22 mouse cellular contexts compared by ENCODE assay signal in genomic region chr3:121939658-121940057, GRCm38 (mm10). TPM values are rescaled to one million over a fixed set of nuclear protein-coding genes. Genes with fewer than 3 reads are reported as not detected.
DNase-seq lines count a peak whose midpoint lies in the region; ATAC-seq and TF ChIP-seq lines count a peak whose summit lies in the region.
"Had no signal": no experiment of that assay in that cellular context is flagged by ENCODE, and none has a peak within 500 bp of the region (broad histone marks: within the 10 kb centered on the region; RNA-seq: fewer than 3 reads in every experiment).

No protein-coding gene starts in this region.

- H3K4me1 ChIP-seq in intestine, embryonic 14.5 days (replicated peaks; ENCODE audit: control insufficient read depth, insufficient read depth, low read length): no peaks in the 10 kb centered on the region
- no peaks in the 10 kb centered on the region for H3K4me1 ChIP-seq in intestine, embryonic 15.5 days (replicated peaks)
- peaks cover 0 to 8% of the 10 kb centered on the region in 2 experiments; a peak in 3 of 4 replicates for H3K4me1 ChIP-seq in liver, embryonic 14.5 days (replicated peaks; ENCODE audit: control insufficient read depth in 2 of 2, insufficient read depth in 2 of 2, low read length in 1 of 2)
- H3K4me1 ChIP-seq in liver, postnatal 0 days (ENCODE audit: insufficient read depth): peaks cover 8% of the 10 kb centered on the region; the same call in 1 of the 2 replicates
- H3K4me1 ChIP-seq: embryonic facial prominence, embryonic 13.5 days; forebrain, embryonic 12.5 days; hindbrain, embryonic 13.5 days had no signal

- no peaks in the 10 kb centered on the region for H3K27me3 ChIP-seq in intestine, embryonic 14.5 days (replicated peaks; ENCODE audit: control insufficient read depth, insufficient read depth, low read length)
- no peaks in the 10 kb centered on the region for H3K27me3 ChIP-seq in intestine, embryonic 15.5 days (replicated peaks)
- no peaks in the 10 kb centered on the region for H3K27me3 ChIP-seq in liver, embryonic 14.5 days (ENCODE audit: control insufficient read depth, insufficient read depth, low read length)
- H3K27me3 ChIP-seq in liver, postnatal 0 days (ENCODE audit: insufficient read depth, low read length): no peaks in the 10 kb centered on the region
- H3K27me3 ChIP-seq: embryonic facial prominence, embryonic 13.5 days; forebrain, embryonic 12.5 days; hindbrain, embryonic 13.5 days; Patski had no signal

- no peak for TF ChIP-seq CTCF in liver, embryonic 14.5 days (IDR thresholded peaks at IDR 0.05; ENCODE audit: low read depth)
- no peak for TF ChIP-seq CTCF in liver, postnatal 0 days (IDR thresholded peaks at IDR 0.05; ENCODE audit: low read depth)

- TF ChIP-seq EP300 in liver, embryonic 14.5 days (IDR thresholded peaks at IDR 0.05; ENCODE audit: low read depth): no peak
- no peak for TF ChIP-seq EP300 in liver, postnatal 0 days (IDR thresholded peaks at IDR 0.05; ENCODE audit: low read depth)

- no peak overlapping the region for H3K4me2 ChIP-seq in intestine, embryonic 14.5 days (ENCODE audit: low read length)
- no peak overlapping the region for H3K4me2 ChIP-seq in intestine, embryonic 15.5 days (replicated peaks)
- 0 out of 2 replicates have a peak overlapping the region, but pooled peaks have one; percentile 6 for H3K4me2 ChIP-seq in liver, embryonic 14.5 days (ENCODE audit: low read depth)
- no peak overlapping the region for H3K4me2 ChIP-seq in liver, postnatal 0 days (ENCODE audit: low read depth, low read length)
- H3K4me2 ChIP-seq: embryonic facial prominence, embryonic 13.5 days; forebrain, embryonic 12.5 days; hindbrain, embryonic 13.5 days had no signal

- 82% methylated on average over 1 of the region's 1 CpGs for WGBS in intestine, embryonic 14.5 days
- WGBS in intestine, embryonic 15.5 days: 59% methylated on average over 1 of the region's 1 CpGs
- WGBS in liver, embryonic 14.5 days (ENCODE audit: insufficient replicate concordance): 56% methylated on average over 1 of the region's 1 CpGs
- WGBS in liver, postnatal 0 days (ENCODE audit: insufficient replicate concordance): 70% methylated on average over 1 of the region's 1 CpGs

- ATAC-seq in intestine, embryonic 14.5 days (replicated peaks; ENCODE audit: low FRiP score, low TSS enrichment, low read depth): no peak
- ATAC-seq in intestine, embryonic 15.5 days: no peak
- ATAC-seq in liver, embryonic 14.5 days (ENCODE audit: insufficient read depth): peak; percentile 41; the same call in 1 of the 2 replicates
- ATAC-seq in liver, postnatal 0 days: no peak
- peak; percentile 49 for ATAC-seq in megakaryocyte-erythroid progenitor cell, adult 5-6 weeks (replicated peaks; ENCODE audit: low FRiP score, low TSS enrichment, poor library complexity, severe bottlenecking)
- ATAC-seq: forebrain, embryonic 16.5 days; hindbrain, postnatal 0 days; intestine, embryonic 16.5 days; Patski had no signal

- H3K36me3 ChIP-seq in intestine, embryonic 14.5 days (ENCODE audit: control insufficient read depth, insufficient read depth, low read length): no peaks in the 10 kb centered on the region
- H3K36me3 ChIP-seq in intestine, embryonic 15.5 days: no peaks in the 10 kb centered on the region
- H3K36me3 ChIP-seq in liver, embryonic 14.5 days (replicated peaks; ENCODE audit: control insufficient read depth, insufficient read depth, low read depth): no peaks in the 10 kb centered on the region
- H3K36me3 ChIP-seq in liver, postnatal 0 days (replicated peaks; ENCODE audit: insufficient read depth, low read length): no peaks in the 10 kb centered on the region
- H3K36me3 ChIP-seq: embryonic facial prominence, embryonic 13.5 days; forebrain, embryonic 12.5 days; G1E; hindbrain, embryonic 13.5 days had no signal

- H3K9me3 ChIP-seq in intestine, embryonic 14.5 days (ENCODE audit: control insufficient read depth, low read length): no peaks in the 10 kb centered on the region
- no peaks in the 10 kb centered on the region for H3K9me3 ChIP-seq in intestine, embryonic 15.5 days
- H3K9me3 ChIP-seq in liver, embryonic 14.5 days (ENCODE audit: control insufficient read depth, low read length): no peaks in the 10 kb centered on the region
- no peaks in the 10 kb centered on the region for H3K9me3 ChIP-seq in liver, postnatal 0 days (ENCODE audit: low read length)
- H3K9me3 ChIP-seq: embryonic facial prominence, embryonic 13.5 days; forebrain, embryonic 12.5 days; G1E; hindbrain, embryonic 13.5 days had no signal

- H3K4me3 ChIP-seq in intestine, embryonic 14.5 days (ENCODE audit: low read depth, low read length): no peak overlapping the region
- no peak overlapping the region for H3K4me3 ChIP-seq in intestine, embryonic 15.5 days (replicated peaks)
- H3K4me3 ChIP-seq in liver, embryonic 14.5 days (ENCODE audit: insufficient read depth in 1 of 2, low read depth in 2 of 2, low read length in 2 of 2): no peak overlapping the region
- H3K4me3 ChIP-seq in liver, postnatal 0 days (ENCODE audit: low read depth, low read length): no peak overlapping the region
- H3K4me3 ChIP-seq: embryonic facial prominence, embryonic 13.5 days; forebrain, embryonic 12.5 days; hindbrain, embryonic 13.5 days had no signal

- DNase-seq in intestine, embryonic 14.5 days (ENCODE audit: low spot score): peak; percentile 38
- DNase-seq in liver, embryonic 14.5 days (ENCODE audit: low read depth in 3 of 3, low spot score in 3 of 3): no peak
- no peak for DNase-seq in liver, postnatal 0 days
- DNase-seq in R1 (ENCODE audit: low read depth, low spot score): peak; percentile 32
- no peak for DNase-seq in left cerebral cortex, postnatal 4 days
- no peak for DNase-seq in thymus, postnatal 10 days (ENCODE audit: low spot score in 2 of 2)
- DNase-seq: adrenal gland, adult 8-10 months; adrenal gland, postnatal 36 days; cerebellum, adult 8-10 months; cerebellum, postnatal 25 days; gastrocnemius, postnatal 10 days; heart, postnatal 10 days had no signal

- intact Hi-C loops in left cerebral cortex, postnatal 4 days (cut with DNase I): no loop called here

- no peak overlapping the region for H3K27ac ChIP-seq in intestine, embryonic 14.5 days (ENCODE audit: low read depth)
- H3K27ac ChIP-seq in intestine, embryonic 15.5 days: no peak overlapping the region
- no peak overlapping the region for H3K27ac ChIP-seq in liver, embryonic 14.5 days
- no peak overlapping the region for H3K27ac ChIP-seq in liver, postnatal 0 days (ENCODE audit: low read depth)
- H3K27ac ChIP-seq: embryonic facial prominence, embryonic 13.5 days; forebrain, embryonic 12.5 days; hindbrain, embryonic 13.5 days; hindbrain, postnatal 0 days had no signal

- no peak overlapping the region for H3K9ac ChIP-seq in intestine, embryonic 14.5 days (ENCODE audit: low read length)
- H3K9ac ChIP-seq in intestine, embryonic 15.5 days: no peak overlapping the region
- H3K9ac ChIP-seq in liver, embryonic 14.5 days (replicated peaks): no peak overlapping the region
- H3K9ac ChIP-seq in liver, postnatal 0 days (replicated peaks): no peak overlapping the region
- H3K9ac ChIP-seq: embryonic facial prominence, embryonic 13.5 days; forebrain, embryonic 12.5 days; hindbrain, embryonic 13.5 days had no signal

RNA-seq across cellular contexts. Expression of gene Arhgap29, which starts 12.7 kb away (rescaled TPM):
- 57.8 and 64.7 TPM in 2 replicates for polyA plus RNA-seq in intestine, embryonic 14.5 days (2014; fragmentation: Nextera tagmentation; extraction: Ambion mirVana)
- polyA plus RNA-seq in intestine, embryonic 15.5 days (2015; fragmentation: Nextera tagmentation; extraction: Ambion mirVana): 31.5 and 40.1 TPM in 2 replicates
- polyA plus RNA-seq in liver, embryonic 14.5 days (2012; rRNA removed): 3.4 and 3.9 TPM in 2 replicates
- 5.3 and 6.2 TPM in 2 replicates for polyA plus RNA-seq in liver, embryonic 14.5 days (2014; fragmentation: Nextera tagmentation; extraction: Ambion mirVana)
- 7.3 and 10.4 TPM in 2 replicates for polyA plus RNA-seq in liver, postnatal 0 days (2015; fragmentation: Nextera tagmentation; extraction: Ambion mirVana)
- total RNA-seq in megakaryocyte-erythroid progenitor cell, adult 5-6 weeks (2014; fragmentation: Nextera tagmentation): 7.1 TPM in 1 of 2 replicates, not detected in the other
- 1.1 and 1.8 TPM in 2 replicates for total RNA-seq in megakaryocyte-erythroid progenitor cell, adult 5-6 weeks (2017)
- total RNA-seq in left cerebral cortex, postnatal 4 days (2021): 10 to 100 TPM; 50.7 to 56.0 TPM

Comparison
In these comparisons a context has a peak if more than half of its experiments do, and no peak if none do; other contexts are left out.
1. ATAC-seq: peak in liver, embryonic 14.5 days (single experiment) and megakaryocyte-erythroid progenitor cell, adult 5-6 weeks (single experiment); none in intestine, embryonic 14.5 days (single experiment), intestine, embryonic 15.5 days (single experiment) and liver, postnatal 0 days (single experiment).
2. DNase-seq: peak in intestine, embryonic 14.5 days (single experiment) and R1 (single experiment); none in liver, embryonic 14.5 days (0 of 3), liver, postnatal 0 days (single experiment), left cerebral cortex, postnatal 4 days (single experiment) and thymus, postnatal 10 days (0 of 2).